Mouse (Mus musculus) heart, postnatal 25 days (tissue): Measurements from ENCODE around the gene Mzt1. TPM values are rescaled to one million over a fixed set of nuclear protein-coding genes. Genes with fewer than 3 reads are reported as not detected.
"Not testable (repeated sequence)": the region's sequence is repeated elsewhere in the genome, so short reads cannot be mapped to it uniquely, and the experiment has no call there.

Experiments used
- DNase-seq: peaks from one replicate; pipeline ENCODE4 v3.0.0; 2022; ENCODE audit warnings: low spot score
- intact Hi-C: fragments of 180-260 bp; cut with DNase I; formaldehyde crosslinking; loops from one replicate; pipeline ENCODE4 v1.15.1; 2025
- total RNA-seq, 2 experiments: library from RNA; stranded (reverse); gene quantifications; 2 replicates each; pipeline ENCODE4 v1.2.3; 2021

Mzt1 gene
- total RNA-seq: 10 to 100 TPM; 33.0 to 33.6 TPM

GRCm38 (mm10) chr14:99046031-99046781 lies at the start of gene Mzt1, which contains the start of gene Bora:
Mzt1 (minus strand) TSS chr14:99046134.
Bora (plus strand) TSS chr14:99046222.
- intact Hi-C loops: loop anchor here (2.0 kb wide), 1 partner anchor 53 kb away; the partner anchor contains the start of genes Dis3 and Pibf1

GRCm38 (mm10) chr14:99088947-99089346 lies 43.0 kb upstream of the Mzt1 start:
- intact Hi-C loops: no loop called here

More at GRCm38 (mm10) chr14:99046031-99046781, at the start of gene Mzt1, which contains the start of gene Bora:
- peak; percentile 83 for DNase-seq

GRCm38 (mm10) chr14:99071146-99071545 lies 25.2 kb upstream of the Mzt1 start:
- intact Hi-C loops: no loop called here

More at GRCm38 (mm10) chr14:99088947-99089346, 43.0 kb upstream of the Mzt1 start:
- no peak for DNase-seq

GRCm38 (mm10) chr14:99063091-99063490 lies 17.2 kb upstream of the Mzt1 start:
- intact Hi-C loops: no loop called here

More at GRCm38 (mm10) chr14:99071146-99071545, 25.2 kb upstream of the Mzt1 start:
- DNase-seq: no peak

GRCm38 (mm10) chr14:99060616-99061015 lies 14.7 kb upstream of the Mzt1 start:
- DNase-seq: no peak
- intact Hi-C loops: no loop called here

More at GRCm38 (mm10) chr14:99063091-99063490, 17.2 kb upstream of the Mzt1 start:
- DNase-seq: no peak

GRCm38 (mm10) chr14:99058959-99059586 lies 13.1 kb upstream of the Mzt1 start:
- no peak for DNase-seq
- intact Hi-C loops: no loop called here

GRCm38 (mm10) chr14:99046782-99047181 lies 848 bp upstream of the Mzt1 start:
- intact Hi-C loops: loop anchor here (2.0 kb wide), 1 partner anchor 52 kb away; the partner anchor contains the start of genes Dis3 and Pibf1
- DNase-seq: no peak

GRCm38 (mm10) chr14:99045378-99046030 lies 430 bp downstream of the Mzt1 start:
- DNase-seq: no peak
- intact Hi-C loops: loop anchor here (2.0 kb wide), 1 partner anchor 53 kb away; the partner anchor contains the start of genes Dis3 and Pibf1

GRCm38 (mm10) chr14:99044718-99045117 lies 1.2 kb downstream of the Mzt1 start:
- intact Hi-C loops: no loop called here

GRCm38 (mm10) chr14:99044096-99044495 lies 1.8 kb downstream of the Mzt1 start:
- no peak for DNase-seq
- intact Hi-C loops: no loop called here

More at GRCm38 (mm10) chr14:99044718-99045117, 1.2 kb downstream of the Mzt1 start:
- no peak for DNase-seq

GRCm38 (mm10) chr14:99043499-99043898 lies 2.4 kb downstream of the Mzt1 start:
- intact Hi-C loops: no loop called here
- DNase-seq: no peak

- intact Hi-C loops: no loop called here
- no peak for DNase-seq
Measured at GRCm38 (mm10) chr14:99041416-99041815, 4.5 kb downstream of the Mzt1 start.

- intact Hi-C loops: not testable (repeated sequence)
Measured at GRCm38 (mm10) chr14:99039308-99039707, 6.6 kb downstream of the Mzt1 start.

GRCm38 (mm10) chr14:99037703-99038102 lies 8.2 kb downstream of the Mzt1 start:
- intact Hi-C loops: no loop called here
- DNase-seq: no peak

More at GRCm38 (mm10) chr14:99039308-99039707, 6.6 kb downstream of the Mzt1 start:
- DNase-seq: not testable (repeated sequence)

GRCm38 (mm10) chr14:99036039-99036438 lies 9.9 kb downstream of the Mzt1 start:
- intact Hi-C loops: no loop called here
- DNase-seq: no peak

- DNase-seq, intact Hi-C loops: not testable (repeated sequence)
Measured at GRCm38 (mm10) chr14:99034851-99035250, 11.1 kb downstream of the Mzt1 start.

- intact Hi-C loops: no loop called here
- no peak for DNase-seq
Measured at GRCm38 (mm10) chr14:99032596-99032995, 13.3 kb downstream of the Mzt1 start.

GRCm38 (mm10) chr14:99031337-99031873 lies 14.5 kb downstream of the Mzt1 start:
- DNase-seq: no peak
- intact Hi-C loops: no loop called here

- intact Hi-C loops: loop anchor here (10.0 kb wide), 1 partner anchor 1475 kb away; no protein-coding TSS in a partner anchor
- DNase-seq: no peak
Measured at GRCm38 (mm10) chr14:99029987-99030386, 15.9 kb downstream of the Mzt1 start.
